Mouse (Mus musculus) retina, adult 2 months (tissue): Measurements from ENCODE around the gene Slc7a7.

Source experiments
- DNase-seq: peaks from one replicate; pipeline ENCODE4 v3.0.0-alpha.2; 2012; ENCODE audit warnings: low read depth, low spot score

The Slc7a7 gene

DNA sequence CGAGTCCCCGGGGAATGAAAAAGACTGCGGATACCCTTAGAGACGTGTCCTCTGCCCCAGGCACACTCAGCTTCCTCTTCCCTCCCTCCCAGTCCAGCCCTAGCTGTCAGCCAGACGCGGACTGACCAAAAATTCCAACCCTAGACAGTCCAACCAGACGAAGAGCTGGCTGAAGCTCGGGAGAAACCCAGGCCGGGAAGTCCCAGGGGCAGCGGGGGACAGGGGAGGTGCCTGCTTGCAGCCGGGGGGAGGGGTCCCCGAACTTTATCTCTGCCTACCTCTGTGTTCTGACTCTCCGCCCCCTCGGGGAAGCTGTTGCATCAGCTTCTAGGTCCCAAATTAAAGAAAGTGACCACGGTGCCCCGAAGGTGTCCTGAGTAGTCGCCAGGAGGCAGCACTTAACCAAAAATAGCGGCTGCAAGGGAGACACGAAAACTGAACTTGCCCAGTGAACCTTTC, at the start of gene Slc7a7:
TSS of gene Slc7a7 (minus strand) at position 158 of the 459 bp plus-strand sequence.
- DNase-seq, result no peak

DNA sequence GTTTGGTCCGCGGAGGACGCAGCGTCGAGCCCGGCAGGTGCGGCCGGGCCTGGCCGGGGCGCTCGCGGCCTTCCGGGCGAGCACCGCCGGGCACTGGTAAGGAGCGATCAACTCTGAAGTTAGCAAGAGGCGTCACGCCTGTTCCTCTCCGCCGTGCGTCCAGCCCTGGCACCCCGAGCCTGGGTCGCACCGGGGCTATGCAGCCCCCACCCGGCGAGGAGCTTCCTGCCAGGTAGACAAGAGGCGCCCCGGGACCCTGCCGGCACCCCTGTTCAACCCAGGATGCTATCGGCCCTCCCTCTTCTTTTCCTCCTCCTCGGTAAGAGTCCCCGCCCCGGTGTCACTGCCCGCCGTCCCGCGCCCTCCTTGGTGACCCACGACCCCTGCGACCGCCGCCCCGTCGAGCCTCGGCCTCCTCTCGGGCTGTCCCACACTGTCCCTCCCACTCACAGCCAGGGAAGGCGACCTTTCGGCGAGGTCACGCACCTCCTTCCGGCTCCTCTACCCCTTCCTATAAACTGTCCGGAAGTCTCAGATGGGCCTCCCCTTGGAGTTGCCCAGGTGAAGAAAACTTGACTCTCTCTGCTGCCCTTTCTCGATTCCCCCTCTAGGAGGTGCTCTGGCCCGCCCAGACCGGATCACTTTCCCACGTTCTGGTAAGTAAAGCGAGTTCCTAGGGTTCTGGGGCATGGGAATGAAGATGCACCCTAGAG, 46.9 kb upstream of the Slc7a7 start:
- DNase-seq, result no peak

DNA sequence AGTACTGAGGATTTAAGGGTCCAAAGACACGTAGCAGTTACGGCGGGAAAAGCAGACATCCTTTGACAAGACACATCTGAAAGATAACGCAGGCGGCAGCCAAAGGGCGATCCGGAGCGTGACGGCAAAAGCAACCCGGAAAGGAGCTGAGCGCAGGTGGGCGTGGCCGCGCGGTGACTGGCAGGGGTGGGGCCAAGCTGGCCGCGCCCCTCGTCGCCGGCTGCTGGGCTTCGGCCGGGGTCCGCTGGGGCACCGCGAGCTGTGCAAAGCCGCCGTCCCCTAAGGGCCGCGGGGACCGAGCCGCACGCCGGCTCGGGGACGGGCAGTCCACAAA, 46.3 kb upstream of the Slc7a7 start, which contains the start of gene Lrp10:
TSS of gene Lrp10 (plus strand) at position 179 of the 334 bp plus-strand sequence.
- peak; percentile 54 for DNase-seq

GRCm38 (mm10) chr14:54463108-54463958, 45.8 kb upstream of the Slc7a7 start:
- no peak for DNase-seq

- DNase-seq, result no peak
Measured at GRCm38 (mm10) chr14:54462146-54462545, 44.6 kb upstream of the Slc7a7 start.

- DNase-seq, result no peak
Measured at GRCm38 (mm10) chr14:54457907-54458569, 40.5 kb upstream of the Slc7a7 start.

- no peak for DNase-seq
Measured at GRCm38 (mm10) chr14:54454669-54455528, 37.3 kb upstream of the Slc7a7 start.

GRCm38 (mm10) chr14:54453566-54453965, 36.0 kb upstream of the Slc7a7 start:
- no peak for DNase-seq

DNA sequence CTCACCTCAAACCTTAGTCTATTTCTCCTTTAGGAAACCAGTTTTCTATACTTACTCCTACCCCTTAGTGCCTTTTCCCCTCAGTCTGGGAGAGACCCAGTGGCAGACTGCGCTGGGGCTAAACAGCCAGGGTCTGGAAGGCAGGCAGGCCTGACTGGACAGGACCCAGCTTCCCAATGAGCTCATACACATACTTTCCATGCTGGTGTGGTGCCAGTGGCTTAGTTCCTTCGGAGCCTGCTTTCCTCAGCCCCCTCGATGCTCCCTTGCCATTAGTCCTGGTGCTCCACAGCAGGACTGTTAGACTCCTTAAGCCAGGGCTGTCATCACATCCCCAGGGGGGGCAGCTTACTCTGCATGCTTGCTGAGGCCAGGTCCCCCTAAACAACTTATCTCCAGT, 27.9 kb upstream of the Slc7a7 start:
- no peak for DNase-seq

GRCm38 (mm10) chr14:54443712-54444618, 26.4 kb upstream of the Slc7a7 start:
- DNase-seq, result no peak

- no peak for DNase-seq
Measured at GRCm38 (mm10) chr14:54443196-54443595, 25.6 kb upstream of the Slc7a7 start.

- no peak for DNase-seq
Measured at GRCm38 (mm10) chr14:54442548-54442947, 25.0 kb upstream of the Slc7a7 start.

- DNase-seq, result no peak
Measured at GRCm38 (mm10) chr14:54441365-54441764, 23.8 kb upstream of the Slc7a7 start.

DNA sequence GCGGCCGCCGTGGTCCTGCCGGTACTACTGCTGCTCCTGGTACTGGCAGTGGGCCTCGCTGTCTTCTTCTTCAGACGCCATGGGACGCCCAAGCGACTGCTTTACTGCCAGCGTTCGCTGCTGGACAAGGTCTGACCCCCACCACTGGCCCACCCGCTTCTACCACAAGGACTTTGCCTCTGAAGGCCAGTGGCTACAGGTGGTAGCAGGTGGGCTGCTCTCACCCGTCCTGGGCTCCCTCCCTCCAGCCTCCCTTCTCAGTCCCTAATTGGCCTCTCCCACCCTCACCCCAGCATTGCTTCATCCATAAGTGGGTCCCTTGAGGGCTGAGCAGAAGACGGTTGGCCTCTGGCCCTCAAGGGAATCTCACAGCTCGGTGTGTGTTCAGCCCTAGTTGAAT, 23.0 kb upstream of the Slc7a7 start:
- DNase-seq, result no peak

DNA sequence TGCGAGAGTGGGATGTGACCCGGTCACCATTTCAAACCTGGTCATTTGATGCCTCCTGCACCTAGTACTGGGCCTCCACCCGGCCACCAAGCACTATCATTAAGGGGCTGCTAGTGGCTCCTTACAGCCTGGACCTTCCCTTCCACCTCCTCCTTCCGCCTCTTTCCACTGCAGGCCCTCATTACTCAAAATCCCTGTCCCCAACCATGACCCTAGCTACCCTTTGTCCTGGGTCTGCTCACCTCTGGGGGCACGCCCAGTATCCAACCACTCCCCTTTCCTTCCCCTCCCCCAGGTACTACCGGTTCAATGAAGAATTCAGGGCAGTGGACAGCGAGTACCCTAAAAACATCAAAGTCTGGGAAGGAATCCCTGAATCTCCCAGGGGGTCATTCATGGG, 22.0 kb upstream of the Slc7a7 start:
- DNase-seq, result no peak

- no peak for DNase-seq
Measured at GRCm38 (mm10) chr14:54439155-54439554, 21.6 kb upstream of the Slc7a7 start.

- no peak for DNase-seq
Measured at GRCm38 (mm10) chr14:54435194-54435918, 17.8 kb upstream of the Slc7a7 start.

DNA sequence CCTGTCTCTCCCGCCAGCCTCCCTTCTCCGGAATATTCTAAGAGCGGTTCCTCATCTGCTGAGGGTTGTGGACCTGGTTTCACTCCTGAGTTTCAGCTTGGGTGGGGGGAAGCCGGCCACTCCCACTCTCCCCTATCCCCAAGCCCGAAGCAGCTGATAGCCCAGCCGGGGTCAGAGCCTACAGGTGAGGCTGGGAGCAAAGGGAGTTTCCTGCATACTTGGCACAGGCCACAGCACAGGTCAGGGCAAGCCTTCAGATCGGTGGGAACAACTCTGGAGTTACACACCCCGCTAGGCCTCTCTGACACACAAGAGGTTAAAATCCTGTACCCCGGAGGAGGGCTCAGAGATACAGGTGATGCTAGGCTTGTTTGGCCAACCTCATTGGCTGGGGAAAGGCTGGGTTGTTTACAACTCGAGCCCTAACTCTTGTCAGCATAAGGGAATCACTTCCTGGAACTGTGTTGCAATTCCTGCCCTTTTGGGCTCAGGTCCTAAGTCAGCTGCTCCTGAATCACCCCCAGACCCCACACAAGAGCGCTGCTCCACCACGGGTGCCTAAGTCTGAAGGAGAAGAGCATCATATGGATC, 16.5 kb upstream of the Slc7a7 start:
- DNase-seq, result no peak
